Mouse (Mus musculus) B cell, adult 67 days (primary cell): ENCODE results near the gene A630010A05Rik. TPM values are rescaled to one million over a fixed set of nuclear protein-coding genes. Genes with fewer than 3 reads are reported as not detected.

Source experiments
- total RNA-seq, 2 experiments: library from RNA; stranded (reverse); gene quantifications; 4 replicates each; pipeline ENCODE4 v1.2.4; 2023

Gene A630010A05Rik
- not detected for total RNA-seq

DNA sequence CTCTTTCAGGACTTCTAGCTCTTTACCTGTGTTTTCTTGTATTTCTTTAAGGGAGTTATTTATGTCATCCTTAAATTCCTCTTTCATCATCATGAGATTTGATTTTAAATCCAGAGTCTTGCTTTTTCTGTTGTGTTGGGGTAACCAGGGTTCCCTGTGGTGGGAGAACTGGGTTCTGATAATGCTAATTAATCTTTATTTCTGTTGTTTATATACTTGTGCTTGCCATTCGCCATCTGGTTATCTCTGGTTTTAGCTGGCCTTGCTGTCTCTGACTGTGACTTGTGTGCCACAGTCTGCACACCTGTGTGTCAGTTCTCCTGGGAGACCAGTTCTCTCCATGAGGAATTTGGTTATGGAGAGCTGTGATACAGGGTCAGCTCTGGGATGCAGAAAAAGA, at the start of gene A630010A05Rik:
Gene A630010A05Rik, plus strand, starts transcription at position 301 of the 400 bp plus-strand sequence.

Other genes starting within 250 kb of the A630010A05Rik start
- 10 to 100 TPM; 33.5 to 42.3 TPM for gene Fopnl, start 244.9 kb upstream of the A630010A05Rik start, total RNA-seq
- gene Abcc1, start 200.8 kb upstream of the A630010A05Rik start, total RNA-seq: 10 to 100 TPM; 42.8 to 56.4 TPM